ENCODE assay signal across 18 mouse cellular contexts in genomic region chr2:34902731-34903130, GRCm38 (mm10). TPM values are rescaled to one million over a fixed set of nuclear protein-coding genes. Genes with fewer than 3 reads are reported as not detected.
DNase-seq lines count a peak whose midpoint lies in the region; ATAC-seq and TF ChIP-seq lines count a peak whose summit lies in the region.
"Had no signal": no experiment of that assay in that cellular context is flagged by ENCODE, and none has a peak within 500 bp of the region (broad histone marks: within the 10 kb centered on the region; RNA-seq: fewer than 3 reads in every experiment).

No protein-coding gene starts in this region.

- H3K9me3 ChIP-seq in embryonic facial prominence, embryonic 12.5 days: no peaks in the 10 kb centered on the region
- H3K9me3 ChIP-seq in embryonic facial prominence, embryonic 10.5 days: no peaks in the 10 kb centered on the region
- H3K9me3 ChIP-seq in lung, embryonic 14.5 days (ENCODE audit: low read depth, low read length): no peaks in the 10 kb centered on the region
- H3K9me3 ChIP-seq: embryonic facial prominence, embryonic 13.5 days; forebrain, embryonic 12.5 days had no signal

- H3K4me1 ChIP-seq in embryonic facial prominence, embryonic 12.5 days: 0 out of 2 replicates have a peak, but pooled peaks cover 4% of the 10 kb centered on the region
- H3K4me1 ChIP-seq in embryonic facial prominence, embryonic 10.5 days: peaks cover 34% of the 10 kb centered on the region
- H3K4me1 ChIP-seq in lung, embryonic 14.5 days (ENCODE audit: insufficient read depth): peaks cover 6% of the 10 kb centered on the region; the same call in 1 of the 2 replicates

- ATAC-seq in embryonic facial prominence, embryonic 12.5 days (ENCODE audit: insufficient number of reproducible peaks, insufficient read depth, low FRiP score, low TSS enrichment): no peak
- no peak for ATAC-seq in lung, embryonic 14.5 days (ENCODE audit: insufficient read depth)
- no peak for ATAC-seq in activated CD4-positive, CD25-positive, alpha-beta regulatory T cell, adult 4 months
- ATAC-seq: inflammation-experienced regulatory T-cells, adult 6 months had no signal

- no peak overlapping the region for H3K27ac ChIP-seq in embryonic facial prominence, embryonic 12.5 days
- no peak overlapping the region for H3K27ac ChIP-seq in embryonic facial prominence, embryonic 10.5 days (replicated peaks)
- H3K27ac ChIP-seq in lung, embryonic 14.5 days (ENCODE audit: low read depth): no peak overlapping the region
- H3K27ac ChIP-seq in layer of hippocampus, adult 2 months: no peak overlapping the region
- H3K27ac ChIP-seq: embryonic facial prominence, embryonic 13.5 days; forebrain, embryonic 12.5 days had no signal

- H3K9ac ChIP-seq in embryonic facial prominence, embryonic 12.5 days: 0 out of 2 replicates have a peak overlapping the region, but pooled peaks have one; percentile 19
- no peak overlapping the region for H3K9ac ChIP-seq in lung, embryonic 14.5 days
- H3K9ac ChIP-seq: embryonic facial prominence, embryonic 13.5 days; forebrain, embryonic 12.5 days had no signal

- H3K4me3 ChIP-seq in embryonic facial prominence, embryonic 12.5 days: no peak overlapping the region
- H3K4me3 ChIP-seq in embryonic facial prominence, embryonic 10.5 days: no peak overlapping the region
- H3K4me3 ChIP-seq in lung, embryonic 14.5 days (ENCODE audit: low read depth, low read length): no peak overlapping the region
- H3K4me3 ChIP-seq in layer of hippocampus, adult 2 months: no peak overlapping the region
- H3K4me3 ChIP-seq: embryonic facial prominence, embryonic 13.5 days; forebrain, embryonic 12.5 days had no signal

- H3K4me2 ChIP-seq in embryonic facial prominence, embryonic 12.5 days (replicated peaks): no peak overlapping the region
- H3K4me2 ChIP-seq in lung, embryonic 14.5 days: no peak overlapping the region
- H3K4me2 ChIP-seq: embryonic facial prominence, embryonic 13.5 days; forebrain, embryonic 12.5 days had no signal

- no peak for TF ChIP-seq CTCF in lung, embryonic 14.5 days (IDR thresholded peaks at IDR 0.05; ENCODE audit: low read depth)
- no peak for TF ChIP-seq CTCF in layer of hippocampus, adult 2 months (conservative IDR thresholded peaks at IDR 0.05)

- H3K27me3 ChIP-seq in embryonic facial prominence, embryonic 12.5 days: 0 out of 2 replicates have a peak, but pooled peaks cover 6% of the 10 kb centered on the region
- H3K27me3 ChIP-seq in embryonic facial prominence, embryonic 10.5 days (replicated peaks; ENCODE audit: low read depth, poor library complexity, severe bottlenecking): peaks cover 29% of the 10 kb centered on the region
- H3K27me3 ChIP-seq in lung, embryonic 14.5 days (ENCODE audit: insufficient read depth, low read length): no peaks in the 10 kb centered on the region
- H3K27me3 ChIP-seq: embryonic facial prominence, embryonic 13.5 days had no signal

- DNase-seq in embryonic facial prominence, embryonic 10.5 days (ENCODE audit: low spot score): no peak
- DNase-seq in urinary bladder, postnatal 14 days (ENCODE audit: low spot score): peak; percentile 40
- DNase-seq in urinary bladder, adult 2 months (ENCODE audit: low spot score): no peak
- peak; percentile 29 for DNase-seq in lung, embryonic 14.5 days
- DNase-seq in thymus, adult 18-20 months: no peak
- no peak for DNase-seq in layer of hippocampus, adult 2 months (ENCODE audit: low spot score in 2 of 2)
- DNase-seq: adrenal gland, postnatal 36 days; cerebellum, postnatal 36 days; heart, adult 18-20 months; liver; midbrain, embryonic 14.5 days; right cerebral cortex, postnatal 14 days had no signal

- 84% methylated on average over 6 of the region's 6 CpGs for WGBS in embryonic facial prominence, embryonic 12.5 days
- WGBS in embryonic facial prominence, embryonic 10.5 days: 87% methylated on average over 6 of the region's 6 CpGs
- WGBS in lung, embryonic 14.5 days: 79% methylated on average over 6 of the region's 6 CpGs

- no peaks in the 10 kb centered on the region for H3K36me3 ChIP-seq in embryonic facial prominence, embryonic 12.5 days
- H3K36me3 ChIP-seq in embryonic facial prominence, embryonic 10.5 days (replicated peaks): no peaks in the 10 kb centered on the region; the same call in 1 of the 2 replicates
- H3K36me3 ChIP-seq in lung, embryonic 14.5 days (ENCODE audit: insufficient read depth): no peaks in the 10 kb centered on the region
- H3K36me3 ChIP-seq: embryonic facial prominence, embryonic 13.5 days had no signal

RNA-seq across cellular contexts. Expression of gene Phf19, which starts 11.1 kb away (rescaled TPM):
- polyA plus RNA-seq in embryonic facial prominence, embryonic 12.5 days (2016; fragmentation: Nextera tagmentation; extraction: Ambion mirVana): 1.7 and 2.3 TPM in 2 replicates
- polyA plus RNA-seq in embryonic facial prominence, embryonic 10.5 days (2016; fragmentation: Nextera tagmentation; extraction: Ambion mirVana): 1.1 and 1.8 TPM in 2 replicates
- 4.5 and 4.7 TPM in 2 replicates for polyA plus RNA-seq in urinary bladder, adult 2 months (2012; rRNA removed)
- polyA plus RNA-seq in lung, embryonic 14.5 days (2014; fragmentation: Nextera tagmentation; extraction: Ambion mirVana): 3.3 and 4.9 TPM in 2 replicates
- polyA plus RNA-seq in activated CD4-positive, CD25-positive, alpha-beta regulatory T cell, adult 4 months (2017; shearing (Covaris generic)): 1 to 10 TPM; 1.2 to 1.8 TPM
- 1 to 10 TPM; 1.1 to 1.2 TPM for total RNA-seq in layer of hippocampus, adult 2 months (2021)

RNA-seq across cellular contexts. Expression of gene Psmd5, which starts 28.0 kb away (rescaled TPM):
- 99.5 TPM in 2 replicates for polyA plus RNA-seq in embryonic facial prominence, embryonic 12.5 days (2016; fragmentation: Nextera tagmentation; extraction: Ambion mirVana)
- polyA plus RNA-seq in embryonic facial prominence, embryonic 10.5 days (2016; fragmentation: Nextera tagmentation; extraction: Ambion mirVana): 127 and 133 TPM in 2 replicates
- polyA plus RNA-seq in urinary bladder, adult 2 months (2012; rRNA removed): 44.8 and 54.0 TPM in 2 replicates
- polyA plus RNA-seq in lung, embryonic 14.5 days (2014; fragmentation: Nextera tagmentation; extraction: Ambion mirVana): 117 and 121 TPM in 2 replicates
- 10 to 100 TPM; 61.0 to 74.1 TPM for polyA plus RNA-seq in activated CD4-positive, CD25-positive, alpha-beta regulatory T cell, adult 4 months (2017; shearing (Covaris generic))
- 10 to 100 TPM; 36.1 to 43.1 TPM for total RNA-seq in layer of hippocampus, adult 2 months (2021)

RNA-seq across cellular contexts. Expression of gene Cutal, which starts 28.5 kb away (rescaled TPM):
- not detected in 2 replicates for polyA plus RNA-seq in embryonic facial prominence, embryonic 12.5 days (2016; fragmentation: Nextera tagmentation; extraction: Ambion mirVana)
- 0.09 TPM in 1 of 2 replicates, not detected in the other for polyA plus RNA-seq in embryonic facial prominence, embryonic 10.5 days (2016; fragmentation: Nextera tagmentation; extraction: Ambion mirVana)
- polyA plus RNA-seq in urinary bladder, adult 2 months (2012; rRNA removed): 1.9 and 3.0 TPM in 2 replicates
- polyA plus RNA-seq in lung, embryonic 14.5 days (2014; fragmentation: Nextera tagmentation; extraction: Ambion mirVana): 0.57 and 0.64 TPM in 2 replicates
- not detected for polyA plus RNA-seq in activated CD4-positive, CD25-positive, alpha-beta regulatory T cell, adult 4 months (2017; shearing (Covaris generic))
- under 1 TPM; 0.15 to 0.41 TPM for total RNA-seq in layer of hippocampus, adult 2 months (2021)
- polyA plus RNA-seq: forebrain, embryonic 12.5 days; hindbrain, embryonic 11.5 days; inflammation-experienced regulatory T-cells, adult 6 months had no signal

RNA-seq across cellular contexts. Expression of gene Traf1, which starts 58.8 kb away (rescaled TPM):
- 1.8 and 2.2 TPM in 2 replicates for polyA plus RNA-seq in embryonic facial prominence, embryonic 12.5 days (2016; fragmentation: Nextera tagmentation; extraction: Ambion mirVana)
- 0.34 and 0.38 TPM in 2 replicates for polyA plus RNA-seq in embryonic facial prominence, embryonic 10.5 days (2016; fragmentation: Nextera tagmentation; extraction: Ambion mirVana)
- 5.9 and 6.6 TPM in 2 replicates for polyA plus RNA-seq in urinary bladder, adult 2 months (2012; rRNA removed)
- 0.79 and 1.4 TPM in 2 replicates for polyA plus RNA-seq in lung, embryonic 14.5 days (2014; fragmentation: Nextera tagmentation; extraction: Ambion mirVana)
- 100 to 1,000 TPM; 213 to 237 TPM for polyA plus RNA-seq in activated CD4-positive, CD25-positive, alpha-beta regulatory T cell, adult 4 months (2017; shearing (Covaris generic))
- 1 to 10 TPM; 3.5 to 3.8 TPM for total RNA-seq in layer of hippocampus, adult 2 months (2021)

Comparison
In these comparisons a context has a peak if more than half of its experiments do, and no peak if none do; other contexts are left out.
1. DNase-seq: peak in urinary bladder, postnatal 14 days (single experiment) and lung, embryonic 14.5 days (single experiment); none in embryonic facial prominence, embryonic 10.5 days (single experiment), urinary bladder, adult 2 months (single experiment), thymus, adult 18-20 months (0 of 2) and layer of hippocampus, adult 2 months (0 of 2).